Mouse (Mus musculus): ENCODE measurements around the gene Hapln2.

Hapln2 gene

GRCm38 (mm10) chr3:88027434-88028186, at the start of gene Hapln2:
Gene Hapln2, minus strand, starts transcription at chr3:88027583.
- no peak for DNase-seq

GRCm38 (mm10) chr3:88074766-88075165, 47.4 kb upstream of the Hapln2 start:
- no peak for DNase-seq

GRCm38 (mm10) chr3:88074351-88074750, 47.0 kb upstream of the Hapln2 start:
- no peak for DNase-seq

GRCm38 (mm10) chr3:88073631-88074030, 46.2 kb upstream of the Hapln2 start:
- DNase-seq = no peak

GRCm38 (mm10) chr3:88071783-88072182, 44.4 kb upstream of the Hapln2 start:
- peak; percentile 51 for DNase-seq

GRCm38 (mm10) chr3:88068386-88068785, 41.0 kb upstream of the Hapln2 start:
- no peak for DNase-seq

GRCm38 (mm10) chr3:88057902-88058696, 30.7 kb upstream of the Hapln2 start, which contains the start of gene Naxe:
Gene Naxe, minus strand, starts transcription at chr3:88058495.
- DNase-seq = peak; percentile 67 to 72

GRCm38 (mm10) chr3:88057030-88057429, 29.6 kb upstream of the Hapln2 start:
- no peak for DNase-seq

GRCm38 (mm10) chr3:88049532-88049931, 22.1 kb upstream of the Hapln2 start:
- DNase-seq = no peak

- peak; percentile 64 to 80 for DNase-seq
Measured at GRCm38 (mm10) chr3:88042661-88043421, 15.5 kb upstream of the Hapln2 start, which contains the start of gene Gpatch4. Gene Gpatch4, plus strand, starts transcription at chr3:88043108.

- DNase-seq = no peak
Measured at GRCm38 (mm10) chr3:88035561-88036293, 8.3 kb upstream of the Hapln2 start.

GRCm38 (mm10) chr3:88033506-88033905, 6.1 kb upstream of the Hapln2 start:
- DNase-seq = no peak

GRCm38 (mm10) chr3:88030608-88031395, 3.4 kb upstream of the Hapln2 start:
- no peak for DNase-seq

- DNase-seq = no peak
Measured at GRCm38 (mm10) chr3:88026823-88027222, 560 bp downstream of the Hapln2 start.

GRCm38 (mm10) chr3:88023192-88024074, 4.0 kb downstream of the Hapln2 start:
- no peak for DNase-seq

GRCm38 (mm10) chr3:88022322-88023191, 4.8 kb downstream of the Hapln2 start:
- peak; percentile 53 to 65 for DNase-seq

GRCm38 (mm10) chr3:88010634-88011265, 16.6 kb downstream of the Hapln2 start:
- DNase-seq = no peak

GRCm38 (mm10) chr3:88005822-88006786, 21.3 kb downstream of the Hapln2 start:
- no peak for DNase-seq
